Mouse (Mus musculus) gastrocnemius, adult 18-20 months (tissue): Measurements from ENCODE around the gene Bscl2. TPM values are rescaled to one million over a fixed set of nuclear protein-coding genes. Genes with fewer than 3 reads are reported as not detected.
"Not testable (repeated sequence)": the region's sequence is repeated elsewhere in the genome, so short reads cannot be mapped to it uniquely, and the experiment has no call there.

Experiments used
- DNase-seq: peaks from one replicate; pipeline ENCODE4 v3.0.0; 2021; ENCODE audit warnings: low spot score
- total RNA-seq, 2 experiments: library from RNA; stranded (reverse); gene quantifications; 2 replicates each; pipeline ENCODE4 v1.2.3; 2021

The Bscl2 gene
- total RNA-seq, 2 experiments from 2014 or later = 16.4 to 16.6 TPM

DNA sequence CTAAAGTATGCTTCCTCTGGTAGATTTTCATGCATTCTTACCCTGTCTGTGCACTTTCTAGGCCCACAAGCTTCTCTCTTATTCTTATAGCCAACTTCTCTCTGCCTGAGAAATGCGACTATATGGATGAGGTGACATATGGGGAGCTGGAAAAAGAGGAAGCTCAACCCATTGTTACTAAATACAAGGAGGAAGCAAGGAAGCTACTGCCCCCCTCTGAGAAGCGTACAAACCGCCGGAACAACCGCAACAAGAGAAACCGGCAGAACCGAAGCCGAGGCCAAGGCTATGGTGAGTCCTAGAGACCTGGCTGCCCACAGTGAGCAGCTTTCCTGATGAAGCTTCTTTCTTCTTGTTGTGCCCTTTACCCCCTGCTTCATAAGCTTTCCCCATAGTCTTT is 7.6 kb upstream of the Bscl2 start, which contains the start of gene AC129217.1:
AC129217.1 (plus strand) TSS at position 114 of the 400 bp plus-strand sequence.
- no peak for DNase-seq

DNA sequence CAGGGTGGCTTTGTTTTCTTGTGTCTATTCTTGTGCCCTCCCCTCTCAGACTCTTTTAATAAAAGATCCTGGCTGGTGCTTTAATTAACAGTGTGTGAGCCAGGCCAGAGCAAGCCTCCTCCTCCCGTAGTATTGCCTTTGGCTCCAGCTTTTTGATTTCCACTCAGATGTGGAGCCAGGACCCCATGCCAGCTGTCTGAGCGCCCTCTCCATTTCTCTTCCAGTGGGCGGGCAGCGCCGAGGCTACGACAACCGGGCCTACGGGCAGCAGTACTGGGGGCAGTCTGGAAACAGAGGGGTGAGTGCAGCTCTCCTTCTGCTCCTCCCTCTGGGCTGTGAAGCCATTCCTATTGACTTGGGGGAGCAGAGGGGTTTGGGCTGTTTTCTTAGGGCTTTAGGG is 6.6 kb upstream of the Bscl2 start:
- no peak for DNase-seq

DNA sequence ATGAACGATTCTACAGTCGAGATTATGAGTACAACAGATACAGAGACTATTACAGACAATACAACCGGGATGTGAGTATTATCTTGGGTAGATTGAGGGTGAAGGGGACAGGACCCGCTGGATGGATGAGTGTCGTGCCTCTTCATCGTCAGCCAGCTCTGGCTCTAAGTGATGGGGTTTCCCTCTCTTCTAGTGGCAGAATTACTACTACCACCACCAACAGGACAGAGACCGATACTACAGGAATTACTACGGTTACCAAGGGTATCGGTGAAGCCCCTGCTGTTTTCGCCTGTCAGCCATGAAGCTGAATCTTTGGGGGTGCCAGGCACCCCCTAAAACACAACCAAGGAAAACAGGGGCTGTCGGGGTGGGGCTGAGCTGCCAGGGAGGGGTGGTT is 6.0 kb upstream of the Bscl2 start:
- DNase-seq = no peak

DNA sequence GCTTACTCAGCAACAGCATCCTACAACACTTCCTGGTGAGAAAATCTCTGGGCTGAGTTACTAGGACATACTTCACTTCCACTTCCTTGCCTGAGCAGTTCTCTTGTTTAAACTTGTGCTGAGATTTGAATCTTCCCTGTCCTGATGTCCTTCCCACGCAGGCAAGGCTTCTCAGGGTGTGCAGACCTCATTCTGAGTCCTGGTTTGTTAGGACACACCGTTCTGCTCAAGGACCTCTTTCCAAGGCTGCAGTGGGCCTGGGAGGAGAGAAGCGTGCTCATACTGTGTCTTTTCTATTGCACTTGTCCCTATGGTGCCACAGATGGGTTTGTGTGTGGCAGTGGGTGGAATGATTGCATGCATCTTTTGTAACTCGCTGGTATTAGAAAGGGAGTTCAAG is 4.3 kb upstream of the Bscl2 start:
- DNase-seq = no peak

DNA sequence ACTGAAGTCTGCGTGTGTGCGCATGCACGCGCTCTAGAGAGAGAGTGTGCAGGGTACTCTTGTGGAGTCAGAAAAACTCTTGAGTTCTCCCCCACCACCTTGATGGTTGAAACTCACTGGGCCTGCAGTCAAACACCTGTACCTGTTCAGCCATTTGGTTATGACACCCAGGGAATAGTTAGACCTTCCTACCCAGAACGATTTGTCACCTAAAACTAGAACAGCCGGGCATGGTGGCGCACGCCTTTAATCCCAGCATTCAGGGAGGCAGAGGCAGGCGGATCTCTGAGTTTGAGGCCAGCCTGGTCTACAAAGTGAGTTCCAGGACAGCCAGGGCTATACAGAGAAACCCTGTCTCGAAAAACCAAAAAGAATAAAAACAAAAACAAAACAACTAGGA is 940 bp upstream of the Bscl2 start:
- DNase-seq = not testable (repeated sequence)

DNA sequence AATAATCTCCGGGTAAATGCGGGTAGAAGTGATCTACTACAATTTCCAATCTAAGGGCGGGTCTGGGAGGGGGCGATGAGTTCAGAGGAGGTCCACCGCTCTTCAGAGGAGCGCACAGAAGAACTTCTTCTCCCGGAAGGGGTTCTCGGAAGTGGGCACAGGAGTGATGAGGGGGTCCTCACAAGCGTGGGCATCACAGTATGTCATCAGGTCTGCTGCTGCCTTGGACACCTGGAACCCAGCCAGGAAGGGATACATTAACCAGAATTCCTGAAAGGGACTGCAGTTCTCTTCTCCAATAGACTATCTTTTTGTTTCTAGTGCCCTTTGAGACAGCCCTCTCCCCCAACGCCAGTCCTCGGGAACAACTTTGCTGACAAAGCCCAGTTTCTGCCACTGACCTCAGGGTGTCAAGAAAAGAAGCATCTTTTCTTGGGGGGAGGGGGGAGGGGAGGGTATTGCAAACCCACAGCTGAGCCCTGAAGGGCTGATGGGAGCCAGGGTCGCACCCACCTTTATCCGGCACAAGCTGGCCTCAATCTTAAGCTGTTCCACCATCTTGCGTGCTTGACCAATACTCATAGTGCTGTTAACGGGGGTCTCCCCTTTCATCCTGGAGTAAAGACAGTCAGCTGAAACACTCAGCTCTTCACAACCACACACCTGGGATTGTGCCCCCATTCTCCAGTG is 919 bp downstream of the Bscl2 start:
- DNase-seq = no peak

DNA sequence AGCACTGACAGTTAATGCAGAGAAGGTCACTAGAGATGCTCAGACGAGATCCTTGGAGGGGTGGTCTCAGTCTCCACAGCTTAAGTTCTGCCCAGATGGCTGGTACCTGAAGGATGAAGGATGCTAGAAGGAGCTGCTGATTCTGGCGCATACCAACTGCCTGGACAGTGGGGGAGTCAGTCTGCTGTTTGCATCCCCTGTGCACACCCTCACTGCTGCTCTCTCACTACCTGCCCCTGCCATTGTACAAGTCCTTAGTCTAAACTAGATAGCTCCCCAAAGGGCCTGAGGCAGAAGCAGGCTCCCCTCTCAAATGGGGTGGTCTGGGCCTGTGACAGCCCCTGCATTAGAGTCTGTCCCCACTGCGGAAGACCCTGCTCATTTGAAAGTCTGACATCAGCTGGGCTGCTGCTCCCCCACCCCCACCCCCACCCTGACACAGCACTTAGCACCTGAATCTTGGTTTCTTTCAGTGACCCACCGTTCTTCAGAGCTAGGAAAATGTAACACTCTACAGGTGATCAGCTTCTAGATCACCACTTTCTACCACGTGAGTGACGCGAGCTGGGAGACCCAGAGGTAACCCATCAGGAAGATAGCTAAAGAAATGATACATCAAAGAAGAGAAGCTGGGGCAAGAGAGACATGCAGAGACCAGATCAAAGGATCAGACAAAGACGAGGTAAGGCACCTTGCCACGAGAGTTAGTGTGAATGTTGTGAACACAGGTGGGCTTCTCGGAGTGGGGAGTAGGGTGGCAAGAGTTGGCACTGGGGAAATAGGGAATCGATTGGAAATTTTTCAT is 2.0 kb downstream of the Bscl2 start, which contains the start of gene Gng3:
Gng3 (minus strand) TSS at position 92 of the 805 bp plus-strand sequence.
- no peak for DNase-seq

DNA sequence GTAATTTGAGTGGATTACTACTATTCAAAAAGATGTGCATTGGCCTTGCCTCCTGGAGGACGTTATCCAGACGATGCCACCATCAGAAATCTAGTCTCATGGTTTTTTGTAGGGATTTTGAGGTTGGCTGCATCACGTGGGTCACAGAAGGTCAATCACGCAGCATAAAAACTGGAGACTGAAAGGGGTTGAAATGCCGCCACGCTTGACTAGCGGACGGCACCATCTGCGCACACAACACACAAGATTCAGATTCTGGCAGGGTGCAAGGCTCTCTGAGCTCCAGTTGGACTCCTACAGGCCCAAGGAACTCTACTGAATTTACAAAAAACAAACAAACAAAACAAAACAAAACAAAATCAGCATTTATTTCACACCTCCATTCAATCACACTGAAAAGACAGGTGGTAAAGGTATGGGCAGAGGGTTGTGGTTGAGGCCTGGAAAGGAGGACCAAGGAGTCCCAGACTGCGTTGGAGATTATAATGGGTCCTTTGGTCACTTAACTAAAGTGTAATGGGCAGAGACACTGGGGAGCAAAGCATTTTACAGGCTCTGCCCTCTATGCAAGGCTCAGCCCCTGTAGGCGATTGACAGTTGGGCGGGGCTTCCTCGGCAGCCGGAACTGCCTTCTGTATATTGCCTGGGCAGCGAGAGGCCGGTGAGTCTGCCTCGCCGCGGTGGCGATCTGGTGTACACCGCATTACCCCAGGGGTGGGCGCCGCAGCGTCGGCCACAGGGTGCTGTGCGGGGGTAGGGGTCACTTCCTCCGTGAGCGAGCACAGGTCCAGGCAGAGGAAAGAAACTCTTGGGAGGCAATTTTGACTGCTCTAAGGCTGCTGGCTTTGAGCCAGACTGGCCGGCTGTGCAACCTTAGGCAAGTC is 2.9 kb downstream of the Bscl2 start:
- DNase-seq = peak; percentile 57

DNA sequence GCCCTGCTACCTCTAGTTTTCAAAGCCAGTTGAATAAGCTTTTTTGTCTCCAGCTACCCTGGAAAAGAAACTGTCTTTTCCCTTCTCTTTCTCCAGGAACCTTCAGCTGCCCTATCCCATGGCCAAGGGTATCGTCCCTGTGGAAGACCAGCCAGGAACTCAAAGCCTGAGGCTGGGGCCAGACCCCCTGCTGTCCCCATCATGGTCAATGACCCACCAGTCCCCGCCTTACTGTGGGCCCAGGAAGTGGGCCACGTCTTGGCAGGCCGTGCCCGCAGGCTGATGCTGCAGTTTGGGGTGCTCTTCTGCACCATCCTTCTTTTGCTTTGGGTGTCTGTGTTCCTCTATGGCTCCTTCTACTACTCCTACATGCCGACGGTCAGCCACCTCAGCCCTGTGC is 3.7 kb downstream of the Bscl2 start:
- no peak for DNase-seq

DNA sequence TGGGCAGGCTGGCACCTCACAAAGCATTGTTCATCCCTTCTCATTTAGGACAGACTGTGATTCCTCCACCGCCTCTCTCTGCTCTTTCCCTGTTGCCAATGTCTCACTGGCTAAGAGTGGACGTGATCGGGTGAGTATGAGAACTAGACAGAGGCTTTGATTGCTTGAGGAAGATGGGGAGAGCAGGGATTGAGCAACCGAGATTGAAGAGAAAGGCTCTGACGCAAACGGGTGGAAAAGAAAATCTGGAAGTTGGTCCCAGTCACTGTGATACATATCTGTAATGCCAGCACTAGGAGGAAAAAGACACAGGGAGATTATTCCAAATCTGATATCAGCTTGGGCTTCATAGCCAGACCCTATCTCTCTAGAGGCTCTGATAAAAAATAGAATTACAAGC is 5.7 kb downstream of the Bscl2 start:
- DNase-seq = no peak

DNA sequence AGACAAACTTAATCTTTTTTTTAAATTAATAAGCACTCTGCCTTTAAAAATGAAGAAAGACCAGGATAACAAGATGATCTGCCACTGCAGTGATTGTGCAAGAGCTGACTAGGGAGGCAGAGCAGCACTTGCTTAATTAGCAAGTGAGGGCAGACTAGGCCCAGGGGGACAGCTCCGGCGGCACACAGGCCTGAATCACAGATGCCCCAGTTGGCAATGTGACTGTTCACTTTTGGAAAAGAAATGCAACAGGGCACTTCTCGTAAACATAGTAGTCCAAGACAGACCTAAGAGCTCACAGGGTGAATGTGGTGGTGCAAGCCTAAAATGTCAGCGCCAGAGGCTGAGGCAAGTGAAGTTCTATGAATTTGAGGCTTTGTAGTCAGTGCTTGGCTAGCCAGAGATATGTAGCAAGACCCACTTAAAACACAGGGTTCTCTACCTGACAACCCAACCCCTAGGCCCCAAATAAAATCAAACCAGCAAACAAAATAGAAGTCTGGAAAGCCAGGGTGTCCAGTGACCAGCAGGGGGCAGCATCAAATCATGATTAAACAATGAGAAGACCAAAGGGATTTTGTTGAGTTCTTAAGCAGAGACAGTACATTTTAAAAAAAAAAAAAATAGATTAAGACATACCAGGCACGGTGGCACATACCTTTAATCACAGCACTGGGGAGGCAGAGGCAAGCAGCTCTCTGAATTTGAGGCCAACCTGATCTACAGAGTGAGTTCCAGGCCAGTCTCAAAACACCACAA is 7.3 kb downstream of the Bscl2 start:
- peak; percentile 83 for DNase-seq

DNA sequence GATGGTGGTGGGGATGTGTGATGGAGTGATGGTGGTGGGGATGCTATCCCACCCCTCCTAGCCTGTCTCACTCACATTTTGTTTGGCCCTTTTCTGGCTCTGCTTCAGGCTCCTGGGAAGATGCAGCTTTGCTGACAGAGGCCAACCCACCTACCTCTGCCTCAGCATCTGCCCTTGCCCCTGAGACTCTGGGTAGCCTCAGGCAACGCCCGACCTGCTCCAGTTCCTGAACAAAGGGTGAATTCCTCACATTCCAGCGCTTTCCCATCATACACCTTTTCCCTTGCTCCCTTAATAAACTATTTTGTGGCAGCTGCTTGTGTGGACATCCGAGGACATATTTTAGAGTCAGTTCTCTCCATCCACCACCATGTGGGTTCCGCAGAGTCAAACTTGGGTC is 11.1 kb downstream of the Bscl2 start:
- DNase-seq = no peak

DNA sequence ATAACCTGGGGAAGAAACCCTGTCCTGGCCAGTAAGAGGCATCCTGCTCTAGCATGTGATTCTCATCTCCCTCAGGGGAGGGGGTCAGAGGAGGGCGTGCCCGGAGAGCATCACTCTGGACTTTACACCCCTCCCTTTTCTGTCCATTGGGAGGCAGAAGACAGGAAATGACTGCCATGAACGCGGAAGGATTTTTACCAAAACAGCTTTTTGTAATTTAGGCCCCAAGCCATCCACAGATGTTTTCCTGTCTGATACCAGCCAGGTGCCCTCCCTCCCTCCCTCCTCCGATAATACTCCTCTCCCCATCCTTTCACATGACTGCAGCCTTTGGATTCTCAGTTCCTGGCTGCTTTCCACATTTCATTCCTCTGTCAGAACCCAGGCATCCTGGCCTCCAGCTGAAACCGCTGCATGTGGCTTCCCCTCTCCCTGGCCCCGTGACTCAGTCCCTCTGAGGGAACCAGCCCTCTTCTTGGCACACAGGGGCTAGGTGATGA is 13.2 kb downstream of the Bscl2 start, which contains the start of gene Lrrn4cl:
Lrrn4cl (plus strand) TSS at position 367 of the 500 bp plus-strand sequence.
- DNase-seq = peak; percentile 77

DNA sequence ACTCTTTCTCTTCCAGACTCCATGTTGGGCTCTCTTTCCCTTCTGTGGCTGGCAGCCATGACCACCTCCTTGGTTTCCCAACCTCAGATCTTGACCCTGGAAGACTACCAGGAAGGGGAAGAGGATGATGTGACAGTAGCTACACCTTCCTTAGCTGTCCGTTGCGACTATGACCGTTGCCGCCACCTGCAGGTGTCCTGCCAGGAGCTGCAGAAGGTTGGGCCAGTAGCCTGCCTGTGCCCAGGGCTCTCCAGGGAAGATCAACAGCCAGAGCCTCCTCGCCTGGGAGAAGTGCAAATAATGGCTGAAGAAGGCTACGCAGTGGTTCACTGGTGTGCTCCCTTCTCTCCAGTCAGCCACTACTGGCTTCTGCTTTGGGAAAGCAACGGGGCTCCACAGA is 14.4 kb downstream of the Bscl2 start:
- DNase-seq = no peak

DNA sequence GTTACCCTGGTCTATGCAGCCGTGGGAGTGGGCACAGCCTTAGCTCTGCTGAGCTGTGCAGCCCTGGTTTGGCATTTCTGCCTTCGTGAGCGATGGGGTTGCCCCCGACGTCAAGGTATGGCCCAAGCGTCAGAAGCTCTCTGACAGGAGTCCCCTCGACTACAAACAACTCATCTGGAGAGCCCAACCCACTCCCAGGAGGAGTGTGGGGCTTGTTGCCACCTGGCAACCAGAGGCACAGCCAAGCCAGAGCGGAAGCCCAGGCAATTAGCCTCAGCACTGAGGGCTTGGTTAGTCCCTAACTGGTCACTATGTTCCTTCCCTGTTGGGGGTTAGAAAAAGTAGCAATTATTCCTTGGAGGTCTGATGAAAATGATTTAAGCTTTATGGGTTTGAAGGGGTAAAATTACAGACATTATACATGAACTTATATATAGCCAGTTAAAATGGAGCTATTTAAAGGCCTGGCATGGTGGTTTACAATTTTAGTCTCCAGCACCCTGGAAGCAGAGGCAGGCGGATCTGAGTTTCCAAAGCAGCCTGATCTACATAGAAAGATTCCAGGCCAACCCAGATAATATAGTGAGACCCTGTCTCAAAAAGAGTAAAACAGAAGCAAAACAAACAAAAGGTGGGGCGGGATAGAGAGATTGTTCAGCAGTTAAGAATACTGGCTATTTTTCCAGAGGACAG is 15.1 kb downstream of the Bscl2 start:
- DNase-seq = peak; percentile 72

DNA sequence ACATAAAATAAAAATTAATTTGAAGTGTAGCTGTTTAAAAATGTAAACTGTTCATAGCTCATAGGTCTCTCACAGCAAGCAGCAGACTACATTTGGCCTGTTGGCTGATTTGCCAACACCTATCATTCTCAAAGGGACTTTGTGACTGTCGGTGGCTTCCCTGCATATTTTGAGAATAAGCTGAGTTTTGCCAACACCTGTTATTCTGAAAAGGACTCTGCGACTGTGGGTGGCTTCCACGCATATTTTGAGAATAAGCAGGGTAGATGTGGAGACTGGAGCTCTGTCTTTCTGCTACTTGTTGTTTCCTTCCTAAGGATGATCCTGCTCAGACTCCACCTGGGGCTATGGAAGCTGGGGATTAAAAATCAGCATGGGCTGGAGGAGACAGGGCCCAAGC is 15.8 kb downstream of the Bscl2 start:
- DNase-seq = no peak

DNA sequence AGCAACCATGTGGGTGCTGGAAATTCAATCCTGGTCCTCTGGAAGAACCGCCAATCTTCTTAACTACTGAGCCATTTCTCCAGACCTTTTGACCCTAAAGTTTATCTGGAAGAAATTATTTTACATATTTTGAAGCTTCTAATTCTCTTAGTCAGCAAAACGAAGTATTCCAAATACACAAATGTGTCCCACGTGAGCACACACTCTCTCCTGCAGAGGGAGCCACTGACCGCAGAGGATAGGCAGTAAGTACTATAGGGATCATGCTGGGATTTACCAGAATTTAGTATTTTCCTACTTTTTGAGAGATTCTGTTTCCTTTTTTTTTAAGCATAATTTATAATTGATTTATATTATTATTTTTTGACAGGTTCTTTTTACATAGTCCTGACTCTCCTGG is 20.4 kb downstream of the Bscl2 start:
- DNase-seq = peak; percentile 44

DNA sequence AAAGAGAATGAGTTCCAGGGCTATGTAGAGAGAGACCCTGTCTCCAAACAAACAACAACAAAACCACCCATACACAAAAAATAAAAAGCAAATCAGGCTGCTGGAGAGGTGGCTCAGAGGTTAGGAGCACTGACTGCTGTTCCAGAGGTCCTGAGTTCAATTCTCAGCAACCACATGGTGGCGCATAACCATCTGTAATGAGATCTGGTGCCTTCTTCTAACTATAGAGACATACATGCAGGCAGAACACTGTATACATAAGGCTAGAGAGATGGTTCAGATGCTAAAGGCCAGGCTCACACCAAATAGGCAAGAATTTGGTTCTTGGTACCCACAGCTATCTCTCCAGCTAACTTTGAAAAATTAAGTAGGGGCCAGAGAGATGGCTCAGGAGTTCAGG is 21.8 kb downstream of the Bscl2 start:
- DNase-seq = no peak

DNA sequence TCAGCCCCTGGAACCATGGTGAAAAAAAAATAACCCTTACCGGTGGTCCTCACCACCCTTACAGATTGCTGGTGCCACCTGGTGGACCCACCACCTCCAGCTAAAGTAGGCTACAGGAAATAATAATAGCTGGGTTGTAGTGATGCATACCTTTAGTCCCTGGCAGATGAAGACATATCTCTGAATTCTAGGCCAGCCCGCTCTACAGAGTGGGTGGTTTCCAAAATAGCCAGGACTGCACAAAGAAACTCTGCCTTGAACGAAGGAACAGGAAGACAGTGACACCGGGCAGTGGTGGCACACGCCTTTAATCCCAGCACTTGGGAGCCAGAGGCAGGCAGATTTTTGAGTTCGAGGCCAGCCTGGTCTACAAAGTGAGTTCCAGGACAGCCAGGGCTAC is 27.0 kb downstream of the Bscl2 start:
- DNase-seq = no peak

DNA sequence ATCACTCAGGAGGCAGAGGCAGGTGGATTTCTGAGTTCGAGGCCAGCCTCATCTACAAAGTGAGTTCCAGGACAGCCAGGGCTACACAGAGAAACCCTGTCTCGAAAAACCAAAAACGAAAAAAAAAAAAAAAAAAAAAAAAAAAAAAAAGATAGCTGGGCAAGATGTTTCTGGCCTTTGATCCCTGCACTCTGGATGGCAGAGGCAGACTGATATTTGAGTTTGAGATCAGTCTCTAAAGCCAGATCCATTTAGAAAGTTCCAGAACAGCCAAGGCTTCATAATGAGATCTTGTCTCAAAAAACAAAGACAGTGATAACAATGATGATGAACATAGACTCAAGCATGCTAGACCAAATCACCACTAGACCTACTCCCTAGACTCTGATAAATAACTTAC is 33.1 kb downstream of the Bscl2 start:
- DNase-seq = not testable (repeated sequence)
